Mouse (Mus musculus) hindbrain, embryonic 10.5 days (tissue): Measurements from ENCODE around the gene Bbs1. TPM values are rescaled to one million over a fixed set of nuclear protein-coding genes. Genes with fewer than 3 reads are reported as not detected.
A peak's percentile ranks its signal among the peaks of the same experiment; 100 is the strongest.

Experiments
- DNase-seq: peaks from one replicate; pipeline ENCODE4 v3.0.0-alpha.2; 2017; ENCODE audit warnings: low spot score
- H3K27ac ChIP-seq: fragments of 300-500 bp; sonication (generic); 2 replicates; pipeline ENCODE4 v1.5.1; 2016; ENCODE audit warnings: mild to moderate bottlenecking, moderate library complexity
- H3K27me3 ChIP-seq: fragments of 300-500 bp; sonication (generic); 2 replicates; pipeline ENCODE4 v1.6.1; 2016; ENCODE audit warnings: mild to moderate bottlenecking; ENCODE audit not compliant: poor library complexity, insufficient read depth, severe bottlenecking
- H3K36me3 ChIP-seq: fragments of 300-500 bp; sonication (generic); 2 replicates; pipeline ENCODE4 v1.6.1; 2016; ENCODE audit warnings: mild to moderate bottlenecking, moderate library complexity
- H3K4me1 ChIP-seq: fragments of 300-500 bp; sonication (generic); replicated peaks from 2 replicates; pipeline ENCODE4 v1.6.1; 2016; ENCODE audit warnings: mild to moderate bottlenecking
- H3K4me3 ChIP-seq: fragments of 300-500 bp; sonication (generic); 2 replicates; pipeline ENCODE4 v1.5.1; 2016; ENCODE audit warnings: mild to moderate bottlenecking, moderate library complexity
- H3K9me3 ChIP-seq: fragments of 300-500 bp; sonication (generic); 2 replicates; pipeline ENCODE4 v1.6.1; 2016; ENCODE audit warnings: mild to moderate bottlenecking, moderate library complexity
- WGBS: fragments of 180-500 bp; shearing (Covaris S2); methylation state at CpG from one replicate; pipeline ENCODE4 v1.1.7; 2016; 5-methylcytosine and 5-hydroxymethylcytosine counted together
- polyA plus RNA-seq: library from polyadenylated mRNA; unstranded; fragments of >200 nt; fragmentation: Nextera tagmentation; extraction: Ambion mirVana; gene quantifications from 2 replicates; pipeline ENCODE4 v1.2.1, GENCODE M21; 2016

The Bbs1 gene
- polyA plus RNA-seq, 1 experiment from 2014 or later = 8.3 TPM

DNA sequence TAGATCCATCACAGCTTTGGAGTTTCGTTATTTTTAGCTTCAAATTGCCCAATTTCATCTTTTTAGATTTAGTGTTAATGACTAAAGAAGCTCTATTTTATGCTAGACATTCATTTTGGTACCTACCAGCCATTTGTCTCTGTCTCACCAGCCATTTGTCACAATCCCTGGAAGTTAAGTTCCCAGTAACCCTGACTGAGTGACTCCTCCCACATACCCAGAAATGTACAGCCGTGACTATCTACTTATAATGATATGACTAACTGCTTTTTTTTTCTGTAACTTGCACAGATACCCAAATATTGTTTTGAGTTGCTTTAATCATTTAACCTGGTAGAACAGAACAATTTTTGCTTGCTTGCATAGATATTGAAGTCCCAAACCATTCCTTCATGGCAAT lies 60.6 kb downstream of the Bbs1 start:
- 77% methylated on average over 2 of the region's 2 CpGs for WGBS
- Histone ChIP-seq H3K9me3 (no peaks in the 10 kb centered on the region), H3K27ac (no peak overlapping the region), H3K27me3 (peaks cover 17% of the 10 kb centered on the region), H3K36me3 (no peaks in the 10 kb centered on the region), H3K4me3 (no peak overlapping the region), H3K4me1 (0 out of 2 replicates have a peak, but pooled peaks cover 3% of the 10 kb centered on the region)
- DNase-seq = no peak

DNA sequence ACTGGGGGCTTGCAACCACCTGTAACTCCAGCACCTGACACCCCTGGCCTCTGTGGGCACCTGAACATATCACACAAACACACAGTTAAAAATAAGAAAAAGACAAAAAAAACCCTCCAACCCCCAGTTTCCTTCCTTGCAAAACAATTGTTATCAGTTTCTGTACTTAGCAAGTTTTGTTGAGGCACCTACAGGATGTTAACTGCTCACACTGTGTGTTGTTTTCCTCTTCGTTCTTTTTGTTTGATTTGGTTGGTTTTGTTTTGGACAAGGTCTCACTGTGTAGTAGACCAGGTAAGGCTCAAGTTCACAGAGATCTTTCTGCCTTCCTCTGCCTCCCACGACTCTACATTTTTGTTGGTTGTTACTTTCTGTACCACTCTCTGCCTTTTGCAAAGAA lies 63.8 kb downstream of the Bbs1 start:
- Histone ChIP-seq H3K27ac (no peak overlapping the region), H3K36me3 (no peaks in the 10 kb centered on the region), H3K9me3 (no peaks in the 10 kb centered on the region), H3K4me3 (no peak overlapping the region), H3K27me3 (peaks cover 32% of the 10 kb centered on the region), H3K4me1 (peaks cover 20% of the 10 kb centered on the region)
- 82% methylated on average over 2 of the region's 2 CpGs for WGBS
- no peak for DNase-seq

DNA sequence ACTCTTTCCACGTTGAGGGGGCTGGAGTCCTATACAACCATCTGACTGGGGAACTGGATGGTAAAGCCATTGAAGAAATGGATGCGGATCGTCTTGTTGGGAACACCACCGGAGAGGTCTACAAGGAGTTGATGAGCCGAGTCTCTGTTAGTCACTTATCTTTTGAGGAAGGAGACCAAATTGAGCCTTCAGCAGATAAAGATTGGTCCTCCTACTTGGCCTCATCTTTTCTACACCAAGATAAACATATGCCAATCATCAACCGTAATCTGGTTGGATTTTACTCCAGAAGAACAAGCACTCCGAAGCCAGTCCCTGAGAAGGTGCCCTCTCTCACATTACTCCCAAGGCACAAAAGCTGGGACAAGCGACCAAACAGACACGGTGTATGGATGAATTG lies 65.6 kb downstream of the Bbs1 start:
- peaks cover 32% of the 10 kb centered on the region for H3K27me3 ChIP-seq
- DNase-seq = no peak
- 86% methylated on average over 9 of the region's 9 CpGs for WGBS

DNA sequence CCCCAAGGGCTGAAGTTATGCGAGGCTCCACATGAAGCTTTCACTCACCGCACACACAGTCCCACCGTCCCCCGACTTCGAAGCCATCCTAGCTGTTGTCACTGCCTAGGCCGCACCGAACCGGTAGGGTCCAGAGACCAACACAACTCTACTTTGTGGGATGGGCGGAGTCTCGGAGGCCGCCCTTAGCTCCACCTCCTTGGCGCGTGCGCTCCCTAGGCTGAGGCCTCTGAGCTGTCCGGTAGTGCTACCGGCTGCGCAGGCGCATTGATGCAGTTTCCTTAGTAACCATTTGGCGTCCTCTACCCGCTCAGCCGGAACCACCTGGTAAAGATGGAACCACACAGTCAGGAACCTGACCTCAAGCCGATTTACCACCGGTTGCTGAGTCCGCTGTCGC lies 67.3 kb downstream of the Bbs1 start, which contains the start of the genes Ccs and Ccdc87:
Gene Ccs, minus strand, starts transcription at position 184 of the 400 bp plus-strand sequence.
Gene Ccdc87, plus strand, starts transcription at position 218 of the 400 bp plus-strand sequence.
- peaks cover 20% of the 10 kb centered on the region for H3K4me1 ChIP-seq
- H3K36me3 ChIP-seq = peaks cover 4% of the 10 kb centered on the region; the same call in 1 of the 2 replicates
- no peaks in the 10 kb centered on the region for H3K9me3 ChIP-seq
- peak; percentile 94 for DNase-seq
- peak within 1 kb of the TSS; percentile 62 for H3K4me3 ChIP-seq
- H3K27me3 ChIP-seq = peaks cover 32% of the 10 kb centered on the region
- H3K27ac ChIP-seq = peak within 1 kb of the TSS; percentile 82
- 0% methylated on average over 25 of the region's 25 CpGs for WGBS

More for the DNA sequence above, 65.6 kb downstream of the Bbs1 start:
- Histone ChIP-seq H3K4me3 (no peak overlapping the region), H3K27ac (no peak overlapping the region), H3K4me1 (peaks cover 20% of the 10 kb centered on the region), H3K9me3 (no peaks in the 10 kb centered on the region), H3K36me3 (peaks cover 3% of the 10 kb centered on the region; the same call in 1 of the 2 replicates)

DNA sequence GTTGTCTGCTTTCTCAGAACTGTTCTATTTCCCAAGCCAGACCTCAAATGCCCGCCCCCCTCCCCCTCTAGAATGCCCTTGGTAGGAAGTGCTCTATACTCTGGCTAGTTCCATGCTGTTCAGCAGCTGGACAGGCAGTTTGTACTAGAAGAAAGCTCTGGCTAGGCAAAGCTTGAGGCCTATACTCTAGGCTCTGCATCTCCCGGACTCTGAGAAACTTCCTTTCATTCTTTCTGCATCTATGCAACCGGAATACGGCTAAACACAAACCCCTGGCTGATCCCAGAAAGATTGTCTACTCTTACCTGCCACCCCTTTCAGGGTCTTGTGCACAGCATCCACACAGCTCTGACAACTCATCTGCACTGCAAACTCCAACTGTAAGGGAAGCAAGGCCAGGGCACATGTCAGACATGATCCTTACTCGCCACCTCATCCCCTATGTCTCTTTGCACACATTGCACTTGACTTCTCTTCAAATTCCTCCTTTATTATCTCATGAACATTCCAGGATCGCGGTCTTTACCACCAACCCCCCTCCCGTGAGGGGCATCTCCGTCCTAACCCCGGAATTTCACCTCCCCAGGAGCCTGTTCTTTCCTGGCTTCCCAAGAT lies 67.8 kb downstream of the Bbs1 start:
- DNase-seq = no peak
- peaks cover 32% of the 10 kb centered on the region for H3K27me3 ChIP-seq
- peaks cover 7% of the 10 kb centered on the region; the same call in 1 of the 2 replicates for H3K36me3 ChIP-seq
- H3K27ac ChIP-seq = peak overlapping the region; percentile 82
- H3K4me1 ChIP-seq = peaks cover 20% of the 10 kb centered on the region
- 33% methylated on average over 10 of the region's 10 CpGs for WGBS
- peak overlapping the region; percentile 62 for H3K4me3 ChIP-seq
- no peaks in the 10 kb centered on the region for H3K9me3 ChIP-seq

DNA sequence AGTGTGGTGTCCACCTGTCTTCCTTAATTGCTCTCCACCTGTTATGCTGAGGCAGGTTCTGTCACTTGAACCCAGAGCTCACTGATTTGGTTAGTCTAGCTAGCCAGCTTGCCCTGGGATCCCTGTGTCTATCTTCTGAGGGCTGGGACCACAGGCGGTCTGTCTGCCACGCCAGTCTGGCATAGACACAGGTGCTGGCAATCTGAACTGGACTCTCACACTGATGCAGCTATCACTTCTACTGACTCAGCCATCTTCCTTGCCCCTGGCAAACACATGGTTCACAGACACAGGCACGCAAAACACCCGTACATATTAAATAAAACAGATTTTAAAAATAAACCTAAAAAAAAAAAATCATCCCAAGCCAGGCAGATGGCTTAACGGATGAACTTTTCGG lies 69.4 kb downstream of the Bbs1 start:
- WGBS = 95% methylated on average over 6 of the region's 6 CpGs
- peaks cover 24% of the 10 kb centered on the region for H3K4me1 ChIP-seq
- DNase-seq = no peak

More for the DNA sequence above, 69.4 kb downstream of the Bbs1 start:
- Histone ChIP-seq H3K4me3 (no peak overlapping the region), H3K36me3 (peaks cover 19% of the 10 kb centered on the region), H3K9me3 (no peaks in the 10 kb centered on the region), H3K27ac (no peak overlapping the region), H3K27me3 (peaks cover 27% of the 10 kb centered on the region)

Other genes with a start within 250 kb of the Bbs1 start
- gene Gm960, start 208.0 kb downstream of the Bbs1 start, polyA plus RNA-seq = 2.9 and 3.1 TPM in 2 replicates
- gene Sptbn2, start 195.5 kb downstream of the Bbs1 start, polyA plus RNA-seq = 12.7 and 20.6 TPM in 2 replicates
- 108 and 124 TPM in 2 replicates for gene Rbm4b, start 150.1 kb downstream of the Bbs1 start, polyA plus RNA-seq
- gene Rbm4, start 112.7 kb downstream of the Bbs1 start, polyA plus RNA-seq = 104 and 106 TPM in 2 replicates
- 26.7 and 30.0 TPM in 2 replicates for gene Gm21992, start 95.0 kb downstream of the Bbs1 start, polyA plus RNA-seq
- gene Rbm14, start 95.0 kb downstream of the Bbs1 start, polyA plus RNA-seq = 126 and 130 TPM in 2 replicates
- gene Ccs, start 67.3 kb downstream of the Bbs1 start, polyA plus RNA-seq = 46.9 and 49.6 TPM in 2 replicates
- gene Ccdc87, start 67.3 kb downstream of the Bbs1 start, polyA plus RNA-seq = 0.11 and 0.33 TPM in 2 replicates
- 38.8 and 52.5 TPM in 2 replicates for gene Ctsf, start 51.5 kb downstream of the Bbs1 start, polyA plus RNA-seq
- gene Actn3, start 28.7 kb downstream of the Bbs1 start, polyA plus RNA-seq = 3.8 and 12.1 TPM in 2 replicates
- 17.6 and 19.5 TPM in 2 replicates for gene Zdhhc24, start 28.0 kb downstream of the Bbs1 start, polyA plus RNA-seq
- 204 and 218 TPM in 2 replicates for gene Dpp3, start 21.7 kb upstream of the Bbs1 start, polyA plus RNA-seq
- gene Peli3, start 36.5 kb upstream of the Bbs1 start, polyA plus RNA-seq = 2.1 and 3.7 TPM in 2 replicates
- 157 and 163 TPM in 2 replicates for gene Mrpl11, start 55.5 kb upstream of the Bbs1 start, polyA plus RNA-seq
- gene Npas4, start 83.7 kb upstream of the Bbs1 start, polyA plus RNA-seq = not detected in 2 replicates
- 5.5 and 8.4 TPM in 2 replicates for gene Slc29a2, start 117.2 kb upstream of the Bbs1 start, polyA plus RNA-seq
- gene B4gat1, start 132.2 kb upstream of the Bbs1 start, polyA plus RNA-seq = 38.8 and 41.6 TPM in 2 replicates
- 2.4 and 3.2 TPM in 2 replicates for gene AC124502.3, start 132.3 kb upstream of the Bbs1 start, polyA plus RNA-seq
- gene Brms1, start 134.7 kb upstream of the Bbs1 start, polyA plus RNA-seq = 86.8 and 91.8 TPM in 2 replicates
- gene Rin1, start 143.9 kb upstream of the Bbs1 start, polyA plus RNA-seq = 2.3 and 3.0 TPM in 2 replicates
- 26.9 and 39.1 TPM in 2 replicates for gene Cd248, start 161.4 kb upstream of the Bbs1 start, polyA plus RNA-seq
- gene Tmem151a, start 178.9 kb upstream of the Bbs1 start, polyA plus RNA-seq = 1.5 and 1.8 TPM in 2 replicates
- gene Yif1a, start 181.9 kb upstream of the Bbs1 start, polyA plus RNA-seq = 87.1 and 92.0 TPM in 2 replicates
- gene Cnih2, start 191.9 kb upstream of the Bbs1 start, polyA plus RNA-seq = 42.1 and 115 TPM in 2 replicates
- 270 and 303 TPM in 2 replicates for gene Rab1b, start 200.4 kb upstream of the Bbs1 start, polyA plus RNA-seq
- gene Klc2, start 211.9 kb upstream of the Bbs1 start, polyA plus RNA-seq = 35.5 and 45.8 TPM in 2 replicates